Comparison of ENCODE assay signal across 8 mouse cellular contexts in the genomic region with DNA sequence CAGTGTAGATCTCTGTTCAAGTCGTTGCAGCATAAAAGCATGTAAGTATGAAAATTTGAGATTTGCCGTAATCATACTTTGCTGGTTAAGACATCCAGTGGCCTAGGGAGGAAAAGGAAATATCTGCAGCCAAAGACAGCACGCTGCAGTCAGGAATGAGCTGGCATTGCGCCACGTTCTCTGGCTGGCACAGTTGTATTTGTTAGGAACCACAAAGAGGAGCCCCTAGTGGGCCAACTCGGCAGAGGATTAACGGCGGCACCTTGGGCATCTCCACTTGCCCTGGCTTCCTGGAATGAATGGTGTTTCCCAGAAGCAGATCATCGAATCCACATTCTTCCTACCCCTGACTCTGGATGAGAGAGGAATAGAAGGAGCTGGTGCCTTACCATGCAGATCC. TPM values are rescaled to one million over a fixed set of nuclear protein-coding genes. Genes with fewer than 3 reads are reported as not detected.
DNase-seq lines count a peak whose midpoint lies in the region; ATAC-seq lines count a peak whose summit lies in the region.

No protein-coding gene starts in this region.

- H3K4me1 ChIP-seq in heart, embryonic 11.5 days (ENCODE audit: control insufficient read depth, insufficient read depth, low read length), result no peaks in the 10 kb centered on the region

- H3K9me3 ChIP-seq in heart, embryonic 11.5 days (replicated peaks; ENCODE audit: control insufficient read depth, low read length), result no peaks in the 10 kb centered on the region

- no peaks in the 10 kb centered on the region for H3K27me3 ChIP-seq in heart, embryonic 11.5 days (ENCODE audit: control insufficient read depth, insufficient read depth, low read length)

- no peak overlapping the region for H3K27ac ChIP-seq in heart, embryonic 11.5 days (ENCODE audit: low read depth, low read length)

- WGBS in heart, embryonic 11.5 days (ENCODE audit: insufficient replicate concordance), result 64% methylated on average over 9 of the region's 9 CpGs

- H3K4me2 ChIP-seq in heart, embryonic 11.5 days, result no peak overlapping the region

- H3K36me3 ChIP-seq in heart, embryonic 11.5 days (ENCODE audit: control insufficient read depth, insufficient read depth, low read length), result no peaks in the 10 kb centered on the region

- ATAC-seq in heart, embryonic 11.5 days (replicated peaks; ENCODE audit: insufficient number of reproducible peaks, low FRiP score, low TSS enrichment), result no peak
- ATAC-seq in erythroblast, adult 5-6 weeks (replicated peaks; ENCODE audit: low FRiP score, poor library complexity, severe bottlenecking), result no peak

- no peak overlapping the region for H3K4me3 ChIP-seq in heart, embryonic 11.5 days (ENCODE audit: low read depth, low read length)

- DNase-seq in heart, adult 18-20 months, result peak; percentile 58 to 78
- DNase-seq in testis, postnatal 10 days (ENCODE audit: low spot score), result peak; percentile 81
- no peak for DNase-seq in testis, postnatal 14 days (ENCODE audit: low spot score)
- DNase-seq in gastrocnemius, postnatal 10 days, result peak; percentile 65
- DNase-seq in kidney, postnatal 14 days, result peak; percentile 65
- DNase-seq in ovary, postnatal 36 days (ENCODE audit: low spot score), result peak; percentile 71

- no peak overlapping the region for H3K9ac ChIP-seq in heart, embryonic 11.5 days (ENCODE audit: low read depth, low read length)

RNA-seq across cellular contexts. Expression of gene Adamts3, which starts 14.4 kb away (rescaled TPM):
- total RNA-seq in heart, adult 18-20 months (2021), result 1 to 10 TPM; 3.5 to 4.4 TPM
- polyA plus RNA-seq in heart, embryonic 11.5 days (2014; fragmentation: Nextera tagmentation; extraction: Ambion mirVana), result 4.1 and 4.7 TPM in 2 replicates
- 1 to 10 TPM; 5.4 to 5.8 TPM for total RNA-seq in gastrocnemius, postnatal 10 days (2021)
- total RNA-seq in erythroblast, adult 5-6 weeks (2015; ENCODE audit: low replicate concordance), result 0.42 and 1.9 TPM in 2 replicates
- 0.68 and 1.7 TPM in 2 replicates for total RNA-seq in erythroblast, adult 5-6 weeks (2017; ENCODE audit: low replicate concordance)
